Mouse (Mus musculus) small intestine, adult 2 months (tissue): ENCODE measurements at regions not wholly inside any gene's neighbourhood (a gene's known extent, or its start where the extent isn't known, plus 50 kb on each side); places are given as distances from the start of the nearest gene placed in this dataset.

ENCODE experiments used
- H3K27ac ChIP-seq: fragments of 200-500 bp; 2 replicates; pipeline ENCODE4 v1.5.1; 2012; ENCODE audit warnings: low read depth, low read length, control low read depth, inconsistent platforms; ENCODE audit not compliant: insufficient read depth
- H3K27me3 ChIP-seq: fragments of 200-500 bp; 2 replicates; pipeline ENCODE4 v1.6.1; 2012; ENCODE audit warnings: mild to moderate bottlenecking, moderate library complexity, low read length, inconsistent platforms; ENCODE audit not compliant: control insufficient read depth, insufficient read depth
- H3K36me3 ChIP-seq: fragments of 200-500 bp; 2 replicates; pipeline ENCODE4 v1.6.1; 2012; ENCODE audit warnings: mild to moderate bottlenecking, low read length, control low read depth, inconsistent platforms; ENCODE audit not compliant: control insufficient read depth, insufficient read depth
- H3K4me1 ChIP-seq: fragments of 200-500 bp; 2 replicates; pipeline ENCODE4 v1.6.1; 2012; ENCODE audit warnings: low read length, inconsistent platforms, mixed read lengths; ENCODE audit not compliant: control insufficient read depth, insufficient read depth, insufficient read length
- H3K4me3 ChIP-seq: fragments of 200-500 bp; 2 replicates; pipeline ENCODE4 v1.5.1; 2012; ENCODE audit warnings: low read depth, mild to moderate bottlenecking, control low read depth, inconsistent platforms, low read length, moderate library complexity
- CTCF ChIP-seq: fragments of 200-500 bp; IDR thresholded peaks from 2 replicates; pipeline ENCODE4 v1.5.1; 2012; ENCODE audit warnings: low read depth, mild to moderate bottlenecking, control low read depth, inconsistent platforms, low read length, moderate library complexity, mixed read lengths; ENCODE audit not compliant: insufficient replicate concordance, insufficient read length; ENCODE audit errors: extremely low read depth
- POLR2A ChIP-seq: fragments of 200-500 bp; IDR thresholded peaks from 2 replicates; pipeline ENCODE4 v1.6.1; 2012; ENCODE audit warnings: low read depth, mild to moderate bottlenecking, control low read depth, inconsistent platforms, low read length, moderate library complexity
- WGBS: fragments of 180-500 bp; shearing (Covaris S2); methylation state at CpG from one replicate; pipeline ENCODE4 v1.1.7; 2018; 5-methylcytosine and 5-hydroxymethylcytosine counted together

DNA sequence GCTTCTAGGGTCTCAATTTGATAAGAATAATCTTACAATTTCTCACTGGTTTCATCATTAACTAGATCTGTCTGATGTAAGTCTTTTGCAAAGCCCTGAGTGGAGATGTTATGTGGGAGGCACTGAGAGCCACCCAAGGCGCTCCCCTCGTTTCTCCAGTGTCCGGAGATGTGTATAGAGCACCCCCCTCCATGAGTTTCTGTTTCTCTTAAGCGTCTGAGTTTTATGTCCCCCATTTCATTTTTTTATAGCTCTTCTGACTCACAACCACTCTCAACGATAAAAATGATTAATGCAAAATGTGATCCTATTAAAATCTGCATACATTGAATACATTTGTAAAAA is 179.5 kb upstream of the Pkdcc start:
- Histone ChIP-seq H3K27me3 (no peaks in the 10 kb centered on the region), H3K4me1 (no peaks in the 10 kb centered on the region), H3K27ac (no peak overlapping the region), H3K4me3 (no peak overlapping the region), H3K36me3 (no peaks in the 10 kb centered on the region)
- WGBS = 42% methylated on average over 5 of the region's 5 CpGs
- TF ChIP-seq POLR2A = no peak
- no peak for TF ChIP-seq CTCF

DNA sequence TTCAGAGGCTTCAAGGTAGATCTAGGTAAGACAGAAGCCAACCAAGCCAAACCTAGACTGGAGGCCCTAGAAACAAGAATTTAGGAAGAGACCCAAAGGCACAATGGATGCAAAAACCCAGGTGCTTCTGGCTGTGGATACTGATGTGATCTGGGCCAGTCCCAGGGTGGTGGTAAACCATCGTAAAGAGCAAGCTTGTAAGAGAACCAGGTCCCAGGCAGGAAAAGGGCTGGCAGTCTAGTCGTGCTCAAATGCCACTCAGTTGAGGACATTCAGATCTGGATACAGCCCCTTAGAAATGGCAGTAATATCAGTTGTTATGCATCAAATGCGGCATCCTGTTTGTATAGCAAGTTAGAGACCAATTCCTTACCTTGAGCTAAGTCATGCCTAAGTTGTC is 175.5 kb upstream of the Pkdcc start:
- TF ChIP-seq CTCF (no peak), POLR2A (no peak)

DNA sequence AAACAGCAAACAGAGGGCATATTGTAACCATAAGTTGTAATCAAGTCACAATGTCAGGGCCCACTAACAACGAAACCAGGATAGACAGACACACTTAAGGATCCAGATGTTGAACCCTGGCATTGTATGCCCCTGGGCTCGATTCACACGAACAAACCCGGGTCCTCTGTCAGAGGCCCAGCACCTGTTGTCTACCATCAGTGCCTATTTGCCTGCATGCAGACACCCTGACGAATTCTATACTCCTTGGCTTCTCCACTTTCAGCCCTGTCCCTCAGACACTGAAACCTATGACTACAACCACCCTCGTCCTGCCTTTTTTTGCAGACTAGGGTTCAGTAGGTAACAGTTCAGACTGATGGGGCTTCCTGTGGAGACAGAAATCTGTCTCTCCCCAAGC is 170.6 kb upstream of the Pkdcc start:
- no peaks in the 10 kb centered on the region for H3K4me1 ChIP-seq
- 87% methylated on average over 6 of the region's 6 CpGs for WGBS
- TF ChIP-seq CTCF = no peak
- TF ChIP-seq POLR2A = no peak
- no peaks in the 10 kb centered on the region for H3K36me3 ChIP-seq
- H3K27ac ChIP-seq = no peak overlapping the region
- H3K27me3 ChIP-seq = no peaks in the 10 kb centered on the region
- H3K4me3 ChIP-seq = no peak overlapping the region

More for the DNA sequence above, 175.5 kb upstream of the Pkdcc start:
- H3K4me1 ChIP-seq = no peaks in the 10 kb centered on the region
- 93% methylated on average over 3 of the region's 3 CpGs for WGBS
- no peaks in the 10 kb centered on the region for H3K27me3 ChIP-seq
- no peaks in the 10 kb centered on the region for H3K36me3 ChIP-seq
- H3K27ac ChIP-seq = no peak overlapping the region
- H3K4me3 ChIP-seq = no peak overlapping the region

DNA sequence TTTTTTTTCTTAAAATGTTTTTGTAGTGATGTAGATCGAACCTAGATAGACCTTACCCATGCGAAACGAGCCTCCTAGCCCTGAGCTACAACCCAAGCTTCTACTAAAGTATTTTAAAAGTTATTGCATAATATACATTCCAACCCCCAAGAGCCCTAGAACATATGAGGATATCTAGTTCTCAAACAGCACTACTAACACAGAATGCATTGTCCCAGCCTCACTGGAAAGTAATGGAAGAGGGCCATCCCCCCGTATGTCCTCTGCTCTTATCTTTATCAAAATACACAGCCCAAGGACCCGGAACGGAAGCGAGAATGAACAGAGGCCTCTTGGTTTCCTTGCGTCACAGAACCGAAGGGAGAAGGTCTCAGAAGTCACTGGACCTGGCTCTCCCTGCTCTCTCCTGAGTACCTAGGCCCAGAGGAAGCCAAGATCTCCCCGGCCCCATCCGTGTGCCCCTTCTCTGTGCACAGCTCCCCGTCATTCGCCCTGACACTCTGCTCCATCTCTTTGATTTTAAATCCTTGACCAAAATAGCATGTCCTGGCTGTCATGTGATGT is 165.0 kb upstream of the Pkdcc start:
- H3K36me3 ChIP-seq = no peaks in the 10 kb centered on the region
- no peaks in the 10 kb centered on the region for H3K27me3 ChIP-seq
- 69% methylated on average over 13 of the region's 13 CpGs for WGBS
- TF ChIP-seq CTCF (no peak), POLR2A (no peak)
- no peak overlapping the region for H3K27ac ChIP-seq
- H3K4me3 ChIP-seq = no peak overlapping the region
- H3K4me1 ChIP-seq = no peaks in the 10 kb centered on the region

DNA sequence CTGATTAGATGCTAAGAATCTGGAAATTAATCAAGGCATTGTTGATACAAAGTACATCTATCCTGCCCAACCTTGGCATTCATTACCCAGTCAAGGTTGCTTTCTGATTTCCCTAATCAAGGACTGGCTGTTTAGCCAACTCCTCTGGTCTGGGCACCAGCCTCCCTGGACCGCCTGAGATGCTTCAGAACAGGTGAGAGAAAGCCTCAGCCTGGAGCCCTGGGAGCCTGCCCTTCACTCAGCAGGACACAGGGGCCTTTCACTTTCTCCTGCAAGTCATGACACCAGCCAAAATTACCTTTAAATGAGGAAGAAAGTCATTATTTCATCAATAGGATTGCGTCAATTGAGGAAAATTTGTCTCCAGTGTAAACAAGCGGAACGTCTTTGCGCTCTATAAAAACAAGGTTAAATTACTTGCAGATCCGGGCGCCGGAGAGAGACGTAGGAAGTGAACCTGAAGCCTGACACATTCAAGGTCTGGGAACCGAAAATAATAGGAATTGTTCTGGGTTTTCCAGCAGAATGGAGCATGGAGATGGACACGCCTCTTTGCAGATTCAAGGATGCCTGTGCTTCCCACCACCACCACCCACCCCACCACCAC is 164.4 kb upstream of the Pkdcc start:
- Histone ChIP-seq H3K4me3 (no peak overlapping the region), H3K27ac (no peak overlapping the region), H3K27me3 (no peaks in the 10 kb centered on the region), H3K36me3 (no peaks in the 10 kb centered on the region), H3K4me1 (no peaks in the 10 kb centered on the region)
- WGBS = 75% methylated on average over 11 of the region's 11 CpGs
- TF ChIP-seq CTCF (no peak), POLR2A (no peak)

DNA sequence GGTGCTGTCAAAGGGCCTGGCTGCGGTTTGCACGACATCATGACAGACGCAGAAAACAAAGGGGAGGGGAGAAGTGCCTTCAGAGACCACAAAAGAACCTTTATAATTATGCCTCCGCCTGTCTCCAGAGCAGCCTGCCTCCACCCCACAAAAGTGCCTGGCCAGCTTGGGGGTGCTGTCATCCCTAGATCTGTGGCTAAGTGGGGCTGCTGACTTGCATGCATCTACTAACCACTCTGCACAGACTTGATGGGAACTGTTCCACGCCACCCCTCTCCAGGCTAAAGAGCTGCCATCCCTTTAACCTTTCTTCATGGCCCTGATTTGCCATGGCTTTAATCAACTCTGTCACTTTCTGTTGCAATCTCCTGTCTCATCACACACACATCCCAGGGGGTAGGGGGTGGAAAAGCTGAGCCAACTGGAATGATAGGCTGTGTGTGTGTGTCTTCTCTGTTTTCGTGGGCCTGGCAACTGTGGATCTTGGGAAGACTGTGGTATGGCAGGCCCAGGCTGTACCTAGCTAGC is 162.4 kb upstream of the Pkdcc start:
- no peaks in the 10 kb centered on the region for H3K4me1 ChIP-seq

DNA sequence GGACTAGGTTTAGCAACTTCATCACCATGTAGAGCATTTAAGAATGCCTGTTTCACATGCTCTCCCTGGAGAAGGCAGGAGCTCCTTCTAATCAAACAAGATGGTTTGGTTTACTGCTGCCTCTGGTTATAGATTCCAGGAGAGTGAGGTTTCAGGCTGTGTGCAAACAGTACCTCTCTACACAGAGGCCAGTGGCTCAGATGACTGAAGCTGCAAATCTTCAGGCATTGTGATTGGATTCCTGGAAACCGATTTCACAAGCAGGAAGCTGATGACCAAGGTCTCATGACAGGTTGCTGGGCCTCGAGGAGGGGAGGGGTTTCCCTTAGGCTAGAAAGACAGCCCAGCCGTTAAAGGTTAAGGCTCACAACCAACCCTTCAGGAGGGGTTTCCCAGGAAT is 157.3 kb upstream of the Pkdcc start:
- WGBS = 19% methylated on average over 3 of the region's 3 CpGs
- H3K4me1 ChIP-seq = no peaks in the 10 kb centered on the region
- H3K27me3 ChIP-seq = no peaks in the 10 kb centered on the region
- TF ChIP-seq POLR2A (no peak), CTCF (no peak)
- no peaks in the 10 kb centered on the region for H3K36me3 ChIP-seq
- no peak overlapping the region for H3K4me3 ChIP-seq
- H3K27ac ChIP-seq = no peak overlapping the region

More for the DNA sequence above, 162.4 kb upstream of the Pkdcc start:
- 80% methylated on average over 6 of the region's 6 CpGs for WGBS
- Histone ChIP-seq H3K4me3 (no peak overlapping the region), H3K27me3 (no peaks in the 10 kb centered on the region), H3K27ac (no peak overlapping the region), H3K36me3 (no peaks in the 10 kb centered on the region)
- TF ChIP-seq CTCF = no peak
- TF ChIP-seq POLR2A = no peak
